Mouse (Mus musculus): ENCODE results near the gene Spata25. TPM values are rescaled to one million over a fixed set of nuclear protein-coding genes. Genes with fewer than 3 reads are reported as not detected.
A peak's percentile ranks its signal among the peaks of the same experiment; 100 is the strongest.
"Not testable (repeated sequence)": the region's sequence is repeated elsewhere in the genome, so short reads cannot be mapped to it uniquely, and the experiment has no call there.

The Spata25 gene
- total RNA-seq, 1 experiment, result 1.1 TPM

DNA sequence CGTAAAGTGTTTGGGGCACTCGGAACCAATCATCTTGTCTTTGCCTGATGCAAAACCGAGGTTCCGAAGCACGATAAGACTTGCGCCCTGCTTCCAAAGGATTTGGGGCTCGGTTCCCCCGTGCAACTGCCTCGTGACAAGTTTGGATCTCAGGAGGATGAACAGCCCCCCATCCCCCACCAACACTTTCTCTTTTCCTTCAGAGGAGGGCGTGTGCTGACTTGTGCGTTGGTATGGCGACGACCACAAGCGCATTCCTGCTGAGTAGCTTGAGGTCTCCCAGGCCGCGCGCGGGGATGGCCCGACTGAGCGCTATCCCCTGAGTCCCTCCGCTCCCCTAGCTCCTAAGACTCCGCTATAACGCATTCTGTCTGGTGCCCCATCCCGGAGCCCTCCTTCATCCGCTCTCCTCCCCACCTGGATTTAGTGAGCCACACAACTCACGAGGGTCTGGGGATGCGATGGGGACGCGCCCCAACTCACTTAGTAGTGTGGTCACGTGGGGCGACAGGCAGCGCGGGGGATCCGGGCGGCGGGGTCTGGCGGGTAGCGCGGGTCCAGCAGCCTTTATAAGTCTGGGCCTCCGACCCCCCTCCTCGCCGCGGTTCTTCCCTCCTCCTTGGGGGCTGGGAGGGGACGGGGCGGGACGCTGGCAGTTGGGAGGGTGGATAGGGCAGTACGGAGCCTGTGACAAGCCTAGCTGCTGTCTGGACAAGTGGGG is 28.9 kb upstream of the Spata25 start, which contains the start of gene Pltp:
Pltp (minus strand) TSS at position 611 of the 721 bp plus-strand sequence.
- Histone ChIP-seq H3K9ac (ENCODE audit: insufficient read depth, low read depth, low read length, poor library complexity, severe bottlenecking) (peak within 1 kb of the TSS; percentile 80), H3K4me1 (ENCODE audit: control insufficient read depth in 2 of 2, insufficient read depth in 2 of 2, low read length in 2 of 2, poor library complexity in 1 of 2) (peaks cover 18 to 28% of the 10 kb centered on the region in 2 experiments), H3K27ac (ENCODE audit: insufficient read depth, low read depth, low read length, poor library complexity, severe bottlenecking) (peak within 1 kb of the TSS; percentile 82), H3K9me3 (ENCODE audit: control insufficient read depth, insufficient read depth, low read depth, low read length) (no peaks in the 10 kb centered on the region), H3K4me3 (ENCODE audit: insufficient read depth in 1 of 2, low read depth in 1 of 2, low read length in 2 of 2, poor library complexity in 1 of 2, severe bottlenecking in 1 of 2) (peak within 1 kb of the TSS; percentile 76 to 78), H3K36me3 (ENCODE audit: control insufficient read depth, insufficient read depth, low read length, poor library complexity, severe bottlenecking) (peaks cover 24% of the 10 kb centered on the region)
- in situ Hi-C loops (cut with MboI; ENCODE audit: low sequenced_read_pairs in 2 of 2, unreplicated experiment in 2 of 2), result no loop called here
- TF ChIP-seq ZNF384 (IDR thresholded peaks at IDR 0.05; ENCODE audit: low read depth, low read length), result no peak
- TF ChIP-seq HCFC1 (IDR thresholded peaks at IDR 0.05; ENCODE audit: borderline replicate concordance, insufficient read depth, low read length), result no peak
- no peak for TF ChIP-seq CHD2 (IDR thresholded peaks at IDR 0.05; ENCODE audit: low read depth, low read length)
- no peak for TF ChIP-seq ZC3H11A (IDR thresholded peaks at IDR 0.05; ENCODE audit: borderline replicate concordance, low read depth, low read length)
- 0 out of 2 replicates have a peak, but pooled peaks have one; percentile 5 for TF ChIP-seq MAFK (IDR thresholded peaks at IDR 0.05; ENCODE audit: insufficient read depth, low read depth, low read length)
- peak; percentile 81 for DNase-seq (ENCODE audit: low read depth, low spot score)

DNA sequence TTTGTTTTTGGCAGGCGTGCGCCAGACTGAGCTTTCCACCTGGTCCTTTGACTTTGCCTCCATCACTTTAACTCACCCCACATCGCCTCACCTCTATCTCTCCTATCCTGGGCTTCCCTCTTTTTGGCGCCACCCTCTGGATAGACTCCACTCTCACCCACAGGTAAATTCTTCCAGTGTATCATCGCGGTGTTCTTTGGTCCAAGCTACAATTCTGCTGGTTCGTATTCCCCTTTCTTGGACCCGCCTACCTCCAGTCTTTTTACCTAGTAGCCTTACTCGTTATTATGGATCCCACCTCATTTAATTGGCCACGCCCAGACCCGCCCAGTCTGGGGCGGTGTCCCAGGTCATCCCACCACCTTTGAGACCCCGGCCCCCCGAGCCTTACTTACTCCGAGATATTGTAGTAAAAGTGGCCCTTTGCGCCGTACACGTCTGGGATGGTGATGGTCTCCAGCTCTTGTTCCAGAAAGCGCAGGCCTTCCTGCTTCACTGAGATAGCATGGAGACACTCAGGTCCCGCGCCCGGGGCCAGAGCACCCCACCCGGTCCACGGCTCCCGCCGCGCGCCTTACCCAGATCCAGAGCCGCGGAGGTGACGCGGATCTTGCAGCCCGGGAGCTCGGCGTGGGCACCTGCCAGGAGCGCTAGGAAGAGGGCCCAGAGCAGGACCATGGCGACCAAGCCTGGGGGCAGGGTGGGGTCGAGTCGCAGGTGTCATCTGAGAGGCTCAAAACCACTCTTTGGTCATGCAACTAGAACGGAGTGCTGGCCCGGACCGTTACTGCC is 28.2 kb upstream of the Spata25 start:
- Histone ChIP-seq H3K9ac (ENCODE audit: insufficient read depth, low read depth, low read length, poor library complexity, severe bottlenecking) (peak overlapping the region; percentile 80), H3K4me3 (ENCODE audit: insufficient read depth in 1 of 2, low read depth in 1 of 2, low read length in 2 of 2, poor library complexity in 1 of 2, severe bottlenecking in 1 of 2) (peak overlapping the region; percentile 76 to 78), H3K4me1 (ENCODE audit: control insufficient read depth in 2 of 2, insufficient read depth in 2 of 2, low read length in 2 of 2, poor library complexity in 1 of 2) (peaks cover 18 to 24% of the 10 kb centered on the region in 2 experiments), H3K27ac (ENCODE audit: insufficient read depth, low read depth, low read length, poor library complexity, severe bottlenecking) (peak overlapping the region; percentile 82), H3K9me3 (ENCODE audit: control insufficient read depth, insufficient read depth, low read depth, low read length) (no peaks in the 10 kb centered on the region), H3K36me3 (ENCODE audit: control insufficient read depth, insufficient read depth, low read length, poor library complexity, severe bottlenecking) (peaks cover 31% of the 10 kb centered on the region)
- no peak for TF ChIP-seq CHD2 (IDR thresholded peaks at IDR 0.05; ENCODE audit: low read depth, low read length)
- TF ChIP-seq ZC3H11A (IDR thresholded peaks at IDR 0.05; ENCODE audit: borderline replicate concordance, low read depth, low read length), result no peak
- no peak for TF ChIP-seq HCFC1 (IDR thresholded peaks at IDR 0.05; ENCODE audit: borderline replicate concordance, insufficient read depth, low read length)
- no peak for TF ChIP-seq ZNF384 (IDR thresholded peaks at IDR 0.05; ENCODE audit: low read depth, low read length)
- TF ChIP-seq MAFK (IDR thresholded peaks at IDR 0.05; ENCODE audit: insufficient read depth, low read depth, low read length), result no peak
- in situ Hi-C loops (cut with MboI; ENCODE audit: low sequenced_read_pairs in 2 of 2, unreplicated experiment in 2 of 2), result no loop called here
- peak; percentile 68 for DNase-seq (ENCODE audit: low read depth, low spot score)

DNA sequence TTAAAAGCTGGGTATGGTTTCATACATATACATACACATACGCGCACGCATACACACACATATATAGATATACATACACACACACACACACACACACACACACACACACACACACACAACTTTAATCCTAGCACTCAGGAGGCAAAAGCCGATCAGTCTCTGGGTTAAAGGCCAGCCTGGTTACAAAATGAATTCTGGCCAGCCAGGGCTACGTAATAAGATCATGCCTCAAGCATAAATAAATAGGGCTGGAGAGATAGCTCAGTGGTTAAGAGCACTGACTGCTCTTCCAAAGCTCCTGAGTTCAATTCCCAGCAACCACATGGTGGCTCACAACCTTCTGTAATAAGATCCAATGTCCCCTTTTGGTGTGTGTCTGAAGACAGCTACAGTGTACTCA is 27.2 kb upstream of the Spata25 start:
- DNase-seq (ENCODE audit: low read depth, low spot score); H3K9ac ChIP-seq (ENCODE audit: insufficient read depth, low read depth, low read length, poor library complexity, severe bottlenecking); H3K9me3 ChIP-seq (ENCODE audit: control insufficient read depth, insufficient read depth, low read depth, low read length); in situ Hi-C loops (cut with MboI; ENCODE audit: low sequenced_read_pairs in 2 of 2, unreplicated experiment in 2 of 2); H3K27ac ChIP-seq (ENCODE audit: insufficient read depth, low read depth, low read length, poor library complexity, severe bottlenecking); H3K4me3 ChIP-seq (ENCODE audit: insufficient read depth in 1 of 2, low read depth in 1 of 2, low read length in 2 of 2, poor library complexity in 1 of 2, severe bottlenecking in 1 of 2): not testable (repeated sequence)
- peaks cover 38% of the 10 kb centered on the region for H3K36me3 ChIP-seq (ENCODE audit: control insufficient read depth, insufficient read depth, low read length, poor library complexity, severe bottlenecking)
- peaks cover 16 to 21% of the 10 kb centered on the region in 2 experiments for H3K4me1 ChIP-seq (ENCODE audit: control insufficient read depth in 2 of 2, insufficient read depth in 2 of 2, low read length in 2 of 2, poor library complexity in 1 of 2)

DNA sequence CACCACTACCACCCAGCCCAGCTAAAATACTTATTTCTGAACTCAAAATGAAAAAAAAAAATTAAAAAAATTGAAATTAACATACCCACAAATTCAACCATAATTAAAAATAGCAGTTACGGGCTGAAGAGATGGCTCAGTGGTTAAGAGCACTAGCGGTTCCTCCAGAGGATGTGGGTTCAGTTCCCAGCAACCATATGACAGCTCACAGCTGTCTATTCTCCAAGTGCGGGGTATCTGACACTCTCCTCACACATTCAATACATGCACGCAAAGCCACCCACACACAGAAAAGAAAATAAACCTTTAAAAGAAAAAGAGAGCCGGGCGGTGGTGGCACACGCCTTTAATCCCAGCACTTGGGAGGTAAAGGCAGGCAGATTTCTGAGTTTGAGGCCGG is 21.7 kb upstream of the Spata25 start:
- Histone ChIP-seq H3K27ac (ENCODE audit: insufficient read depth, low read depth, low read length, poor library complexity, severe bottlenecking) (no peak overlapping the region), H3K9me3 (ENCODE audit: control insufficient read depth, insufficient read depth, low read depth, low read length) (no peaks in the 10 kb centered on the region), H3K9ac (ENCODE audit: insufficient read depth, low read depth, low read length, poor library complexity, severe bottlenecking) (no peak overlapping the region), H3K36me3 (ENCODE audit: control insufficient read depth, insufficient read depth, low read length, poor library complexity, severe bottlenecking) (peaks cover 67% of the 10 kb centered on the region), H3K4me3 (ENCODE audit: insufficient read depth in 1 of 2, low read depth in 1 of 2, low read length in 2 of 2, poor library complexity in 1 of 2, severe bottlenecking in 1 of 2) (no peak overlapping the region), H3K4me1 (ENCODE audit: control insufficient read depth in 2 of 2, insufficient read depth in 2 of 2, low read length in 2 of 2, poor library complexity in 1 of 2) (peaks cover 0 to 8% of the 10 kb centered on the region in 2 experiments; a peak in 2 of 4 replicates)
- TF ChIP-seq ZNF384 (IDR thresholded peaks at IDR 0.05; ENCODE audit: low read depth, low read length) (no peak), MAFK (IDR thresholded peaks at IDR 0.05; ENCODE audit: insufficient read depth, low read depth, low read length) (no peak), HCFC1 (IDR thresholded peaks at IDR 0.05; ENCODE audit: borderline replicate concordance, insufficient read depth, low read length) (no peak), ZC3H11A (IDR thresholded peaks at IDR 0.05; ENCODE audit: borderline replicate concordance, low read depth, low read length) (no peak), CHD2 (IDR thresholded peaks at IDR 0.05; ENCODE audit: low read depth, low read length) (no peak)
- in situ Hi-C loops (cut with MboI; ENCODE audit: low sequenced_read_pairs in 2 of 2, unreplicated experiment in 2 of 2), result no loop called here
- no peak for DNase-seq (ENCODE audit: low read depth, low spot score)

Measured in ES-E14 (cell line).